8 mouse cellular contexts compared by ENCODE assay signal in genomic region chrX:52987905-52988783, GRCm38 (mm10). TPM values are rescaled to one million over a fixed set of nuclear protein-coding genes. Genes with fewer than 3 reads are reported as not detected.
A peak's percentile ranks its signal among the peaks of the same experiment; 100 is the strongest.
DNase-seq lines count a peak whose midpoint lies in the region; ATAC-seq and TF ChIP-seq lines count a peak whose summit lies in the region.

Hprt (plus strand) TSS chrX:52988137.

- TF ChIP-seq RAD21 in CH12.LX (IDR thresholded peaks at IDR 0.05; ENCODE audit: low read depth, low read length) = no peak

- no peaks in the 10 kb centered on the region for H3K9me3 ChIP-seq in CH12.LX (replicated peaks; ENCODE audit: low read length)
- H3K9me3 ChIP-seq in forebrain, embryonic 11.5 days (ENCODE audit: control insufficient read depth, low read length) = no peaks in the 10 kb centered on the region
- no peaks in the 10 kb centered on the region for H3K9me3 ChIP-seq in heart, embryonic 15.5 days (replicated peaks)
- no peaks in the 10 kb centered on the region for H3K9me3 ChIP-seq in liver, embryonic 15.5 days (replicated peaks)
- H3K9me3 ChIP-seq in neural tube, embryonic 11.5 days (ENCODE audit: control insufficient read depth, low read length) = no peaks in the 10 kb centered on the region
- H3K9me3 ChIP-seq in stomach, embryonic 16.5 days (replicated peaks; ENCODE audit: control insufficient read depth, low read length) = no peaks in the 10 kb centered on the region

- WGBS in forebrain, embryonic 11.5 days = 18% methylated on average over 62 of the region's 72 CpGs
- 12% methylated on average over 68 of the region's 72 CpGs for WGBS in heart, embryonic 15.5 days
- 14% methylated on average over 72 of the region's 72 CpGs for WGBS in liver, embryonic 15.5 days (ENCODE audit: insufficient replicate concordance)
- WGBS in neural tube, embryonic 11.5 days = 15% methylated on average over 67 of the region's 72 CpGs
- 13% methylated on average over 70 of the region's 72 CpGs for WGBS in stomach, embryonic 16.5 days

- H3K27ac ChIP-seq in CH12.LX (ENCODE audit: insufficient read depth, low read depth) = peak within 1 kb of the TSS; percentile 72
- peak within 1 kb of the TSS; percentile 71 for H3K27ac ChIP-seq in forebrain, embryonic 11.5 days (ENCODE audit: low read depth, low read length)
- H3K27ac ChIP-seq in heart, embryonic 15.5 days = peak within 1 kb of the TSS; percentile 95
- H3K27ac ChIP-seq in liver, embryonic 15.5 days (replicated peaks) = peak within 1 kb of the TSS; percentile 92
- peak within 1 kb of the TSS; percentile 76 for H3K27ac ChIP-seq in neural tube, embryonic 11.5 days (ENCODE audit: low read depth, low read length)
- peak within 1 kb of the TSS; percentile 95 for H3K27ac ChIP-seq in stomach, embryonic 16.5 days (ENCODE audit: low read length)

- peak within 1 kb of the TSS; percentile 52 to 78 (median 62) for H3K4me3 ChIP-seq in CH12.LX (replicated peaks in 1 of 3; ENCODE audit: low read depth in 2 of 3, low read length in 2 of 3, poor library complexity in 1 of 3)
- peak within 1 kb of the TSS; percentile 54 for H3K4me3 ChIP-seq in forebrain, embryonic 11.5 days (ENCODE audit: low read depth, low read length)
- peak within 1 kb of the TSS; percentile 76 for H3K4me3 ChIP-seq in heart, embryonic 15.5 days
- H3K4me3 ChIP-seq in liver, embryonic 15.5 days (replicated peaks) = peak within 1 kb of the TSS; percentile 80
- peak within 1 kb of the TSS; percentile 65 for H3K4me3 ChIP-seq in neural tube, embryonic 11.5 days (ENCODE audit: low read depth, low read length)
- peak within 1 kb of the TSS; percentile 70 for H3K4me3 ChIP-seq in stomach, embryonic 16.5 days (replicated peaks; ENCODE audit: low read length)

- peak; percentile 77 for DNase-seq in CH12.LX (ENCODE audit: extremely low read depth)
- DNase-seq in c-Kit-positive CD71-positive TER-119-negative erythroid progenitor cells, embryonic 14.5 days (ENCODE audit: low read depth) = peak; percentile 65
- DNase-seq in forebrain, embryonic 11.5 days (ENCODE audit: low spot score) = peak; percentile 91
- DNase-seq in kidney, postnatal 25 days = peak; percentile 87 to 93
- DNase-seq in neural tube, embryonic 11.5 days (ENCODE audit: low spot score) = peak; percentile 89

- in situ Hi-C loops in CH12.LX (cut with MboI; ENCODE audit: low pct_ligation_motif_present, low pct_unique_long_range_greater_than_20kb, low sequenced_read_pairs) = no loop called here

- peak; percentile 88 for TF ChIP-seq POLR2A in CH12.LX (IDR thresholded peaks at IDR 0.05; ENCODE audit: low read depth, low read length)

- dilution Hi-C loops in CH12.LX (cut with MboI; ENCODE audit: extremely low pct_ligation_motif_present, extremely low pct_unique_long_range_greater_than_20kb, low sequenced_read_pairs) = no loop called here

- H3K36me3 ChIP-seq in CH12.LX (replicated peaks in 1 of 2; ENCODE audit: control insufficient read depth in 1 of 2, insufficient read depth in 1 of 2, low read length in 1 of 2) = peaks cover 0 to 4% of the 10 kb centered on the region in 2 experiments
- H3K36me3 ChIP-seq in forebrain, embryonic 11.5 days (ENCODE audit: control insufficient read depth, insufficient read depth, low read length) = no peaks in the 10 kb centered on the region
- no peaks in the 10 kb centered on the region for H3K36me3 ChIP-seq in heart, embryonic 15.5 days
- H3K36me3 ChIP-seq in liver, embryonic 15.5 days (replicated peaks) = no peaks in the 10 kb centered on the region
- no peaks in the 10 kb centered on the region for H3K36me3 ChIP-seq in neural tube, embryonic 11.5 days (ENCODE audit: control insufficient read depth, insufficient read depth, low read length)
- no peaks in the 10 kb centered on the region for H3K36me3 ChIP-seq in stomach, embryonic 16.5 days (ENCODE audit: control insufficient read depth, insufficient read depth, low read length)

- H3K4me1 ChIP-seq in CH12.LX (ENCODE audit: control insufficient read depth in 1 of 2, insufficient read depth in 2 of 2) = no peaks in the 10 kb centered on the region
- no peaks in the 10 kb centered on the region for H3K4me1 ChIP-seq in forebrain, embryonic 11.5 days (replicated peaks; ENCODE audit: control insufficient read depth, insufficient read depth, low read length)
- peaks cover 2% of the 10 kb centered on the region; the same call in 1 of the 2 replicates for H3K4me1 ChIP-seq in heart, embryonic 15.5 days (replicated peaks)
- H3K4me1 ChIP-seq in liver, embryonic 15.5 days (replicated peaks) = peaks cover 11% of the 10 kb centered on the region
- H3K4me1 ChIP-seq in neural tube, embryonic 11.5 days (ENCODE audit: control insufficient read depth, insufficient read depth, low read length) = no peaks in the 10 kb centered on the region
- no peaks in the 10 kb centered on the region for H3K4me1 ChIP-seq in stomach, embryonic 16.5 days (ENCODE audit: control insufficient read depth, insufficient read depth, low read length)

- TF ChIP-seq EP300 in CH12.LX (IDR thresholded peaks at IDR 0.05; ENCODE audit: low read length) = no peak

- peaks cover 29% of the 10 kb centered on the region for H3K79me2 ChIP-seq in CH12.LX (replicated peaks; ENCODE audit: control insufficient read depth, extremely low read depth, insufficient read depth, poor library complexity, severe bottlenecking)

- ATAC-seq in forebrain, embryonic 11.5 days (replicated peaks; ENCODE audit: low FRiP score) = peak; percentile 95
- ATAC-seq in heart, embryonic 15.5 days (replicated peaks; ENCODE audit: insufficient number of reproducible peaks, insufficient read depth, low FRiP score, low read depth) = peak; percentile 95
- ATAC-seq in liver, embryonic 15.5 days (ENCODE audit: insufficient read depth) = peak; percentile 94
- peak; percentile 90 for ATAC-seq in neural tube, embryonic 11.5 days (ENCODE audit: insufficient read depth, low FRiP score, low TSS enrichment)
- peak; percentile 95 for ATAC-seq in stomach, embryonic 16.5 days (ENCODE audit: insufficient read depth, low FRiP score)

- H3K27me3 ChIP-seq in CH12.LX (replicated peaks) = no peaks in the 10 kb centered on the region
- H3K27me3 ChIP-seq in forebrain, embryonic 11.5 days (ENCODE audit: control insufficient read depth, insufficient read depth, low read length) = no peaks in the 10 kb centered on the region
- H3K27me3 ChIP-seq in heart, embryonic 15.5 days = no peaks in the 10 kb centered on the region
- no peaks in the 10 kb centered on the region for H3K27me3 ChIP-seq in liver, embryonic 15.5 days
- H3K27me3 ChIP-seq in neural tube, embryonic 11.5 days (ENCODE audit: control insufficient read depth, insufficient read depth, low read length) = no peaks in the 10 kb centered on the region
- no peaks in the 10 kb centered on the region for H3K27me3 ChIP-seq in stomach, embryonic 16.5 days (ENCODE audit: control insufficient read depth, insufficient read depth, low read length)

- peak within 1 kb of the TSS; percentile 99 for H3K9ac ChIP-seq in CH12.LX (ENCODE audit: insufficient read depth, low read depth)
- peak within 1 kb of the TSS; percentile 63 for H3K9ac ChIP-seq in forebrain, embryonic 11.5 days (ENCODE audit: low read length)
- H3K9ac ChIP-seq in heart, embryonic 15.5 days = peak within 1 kb of the TSS; percentile 80
- H3K9ac ChIP-seq in liver, embryonic 15.5 days = peak within 1 kb of the TSS; percentile 75
- H3K9ac ChIP-seq in neural tube, embryonic 11.5 days (ENCODE audit: low read length) = peak within 1 kb of the TSS; percentile 73
- H3K9ac ChIP-seq in stomach, embryonic 16.5 days (ENCODE audit: low read length) = peak within 1 kb of the TSS; percentile 86

- no peak within 1 kb of the TSS; the same call in 1 of the 2 replicates for H3K4me2 ChIP-seq in CH12.LX (ENCODE audit: insufficient read depth, low read depth, poor library complexity, severe bottlenecking)
- H3K4me2 ChIP-seq in forebrain, embryonic 11.5 days (ENCODE audit: low read depth, low read length, severe bottlenecking) = peak within 1 kb of the TSS; percentile 45
- H3K4me2 ChIP-seq in heart, embryonic 15.5 days = peak within 1 kb of the TSS; percentile 60
- H3K4me2 ChIP-seq in liver, embryonic 15.5 days = peak within 1 kb of the TSS; percentile 64
- peak within 1 kb of the TSS; percentile 43 for H3K4me2 ChIP-seq in neural tube, embryonic 11.5 days (ENCODE audit: low read depth)
- peak within 1 kb of the TSS; percentile 52 for H3K4me2 ChIP-seq in stomach, embryonic 16.5 days (ENCODE audit: low read depth, low read length)

- no peak for TF ChIP-seq CTCF in CH12.LX (conservative IDR thresholded peaks at IDR 0.05 in 1 of 2, IDR thresholded peaks at IDR 0.05 in 1 of 2; ENCODE audit: low read depth in 2 of 2, low read length in 2 of 2)

TF ChIP-seq in CH12.LX, 34 proteins besides CTCF, POLR2A, EP300 and RAD21 (continues in another document):
- peak; percentile 69 for TF ChIP-seq ELF1 (IDR thresholded peaks at IDR 0.05; ENCODE audit: low read depth, low read length)
- TF ChIP-seq CHD1 (IDR thresholded peaks at IDR 0.05; ENCODE audit: low read depth, low read length) = no peak
- TF ChIP-seq E2F4 (IDR thresholded peaks at IDR 0.05; ENCODE audit: insufficient replicate concordance, low read depth, low read length) = 0 out of 2 replicates have a peak, but pooled peaks have one; percentile 27
- TF ChIP-seq TBP (conservative IDR thresholded peaks at IDR 0.05; ENCODE audit: low read depth, low read length) = peak; percentile 52; the same call in 1 of the 2 replicates
- TF ChIP-seq MEF2A (IDR thresholded peaks at IDR 0.05; ENCODE audit: borderline replicate concordance, low read depth, low read length) = no peak
- TF ChIP-seq TCF12 (IDR thresholded peaks at IDR 0.05; ENCODE audit: low read depth, low read length) = peak; percentile 81
- peak; percentile 92 for TF ChIP-seq NELFE (IDR thresholded peaks at IDR 0.05; ENCODE audit: low read depth, low read length)
- TF ChIP-seq ZMIZ1 (IDR thresholded peaks at IDR 0.05; ENCODE audit: low read depth, low read length) = peak; percentile 90
- TF ChIP-seq RCOR1 (conservative IDR thresholded peaks at IDR 0.05; ENCODE audit: low read depth, low read length) = no peak
- TF ChIP-seq NRF1 (IDR thresholded peaks at IDR 0.05; ENCODE audit: low read depth, low read length) = peak; percentile 60; the same call in 1 of the 2 replicates
- TF ChIP-seq ZNF384 (IDR thresholded peaks at IDR 0.05; ENCODE audit: low read depth, low read length) = no peak
- 0 out of 2 replicates have a peak, but pooled peaks have one; percentile 21 for TF ChIP-seq HCFC1 (IDR thresholded peaks at IDR 0.05; ENCODE audit: low read depth, low read length)

RNA-seq across cellular contexts. Expression of gene Hprt, which starts in this region (rescaled TPM):
- total RNA-seq in CH12.LX (2012; rRNA removed) = 200 and 212 TPM in 2 replicates
- total RNA-seq in CH12.LX (2014; rRNA removed) = 525 and 564 TPM in 2 replicates
- polyA plus RNA-seq in CH12.LX (2012; ENCODE audit: insufficient read length, low read depth) = 355 and 382 TPM in 2 replicates
- polyA plus RNA-seq in forebrain, embryonic 11.5 days (2014; fragmentation: Nextera tagmentation; extraction: Ambion mirVana) = 77.5 and 81.6 TPM in 2 replicates
- 191 and 238 TPM in 2 replicates for polyA plus RNA-seq in heart, embryonic 15.5 days (2015; fragmentation: Nextera tagmentation; extraction: Ambion mirVana)
- 166 and 181 TPM in 2 replicates for polyA plus RNA-seq in liver, embryonic 15.5 days (2015; fragmentation: Nextera tagmentation; extraction: Ambion mirVana)
- 78.1 and 80.5 TPM in 2 replicates for polyA plus RNA-seq in neural tube, embryonic 11.5 days (2014; fragmentation: Nextera tagmentation; extraction: Ambion mirVana)
- 224 and 230 TPM in 2 replicates for polyA plus RNA-seq in stomach, embryonic 16.5 days (2015; fragmentation: Nextera tagmentation; extraction: Ambion mirVana)

Comparison
In these comparisons a context has a peak if more than half of its experiments do, and no peak if none do; other contexts are left out.
1. Peak in every context shown above with its lines: DNase-seq, ATAC-seq, H3K4me3 ChIP-seq and H3K27ac ChIP-seq.